Mouse (Mus musculus): ENCODE results near the gene Ivd. TPM values are rescaled to one million over a fixed set of nuclear protein-coding genes. Genes with fewer than 3 reads are reported as not detected.

The Ivd gene
- polyA plus RNA-seq, 2 experiments: 23.3 to 26.3 TPM

DNA sequence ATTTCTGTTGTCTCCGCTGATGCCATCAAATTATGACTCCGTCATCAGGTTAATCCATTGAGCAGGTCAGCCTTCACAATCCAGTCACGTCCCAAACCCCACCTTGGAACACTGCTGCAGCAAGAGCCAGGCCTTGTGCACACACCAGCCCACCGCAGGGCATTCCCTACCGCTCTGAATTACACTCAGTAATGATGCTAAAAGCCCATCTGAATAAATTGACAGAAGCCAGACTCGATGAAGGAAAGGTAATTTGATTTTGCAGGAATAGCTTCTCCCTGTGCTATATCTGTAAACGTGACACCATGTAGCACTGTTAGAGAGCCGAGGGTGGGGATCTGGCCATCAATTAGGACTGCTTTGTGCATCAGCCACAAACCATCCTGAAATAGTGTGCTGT is 13.6 kb downstream of the Ivd start:
- no peak for ATAC-seq (ENCODE audit: insufficient read depth)
- no peak for DNase-seq (ENCODE audit: low read depth in 3 of 3, low spot score in 3 of 3)
- H3K36me3 ChIP-seq (replicated peaks; ENCODE audit: control insufficient read depth, insufficient read depth, low read depth): no peaks in the 10 kb centered on the region; the same call in 1 of the 2 replicates
- TF ChIP-seq CTCF (IDR thresholded peaks at IDR 0.05; ENCODE audit: low read depth) (no peak), EP300 (IDR thresholded peaks at IDR 0.05; ENCODE audit: low read depth) (no peak)
- H3K9ac ChIP-seq (replicated peaks): no peak overlapping the region
- H3K4me1 ChIP-seq (replicated peaks; ENCODE audit: control insufficient read depth in 2 of 2, insufficient read depth in 2 of 2, low read length in 1 of 2): no peaks in the 10 kb centered on the region
- H3K27me3 ChIP-seq (ENCODE audit: control insufficient read depth, insufficient read depth, low read length): no peaks in the 10 kb centered on the region
- 71% methylated on average over 8 of the region's 8 CpGs for WGBS (ENCODE audit: insufficient replicate concordance)
- H3K4me2 ChIP-seq (ENCODE audit: low read depth): no peak overlapping the region
- H3K4me3 ChIP-seq (ENCODE audit: insufficient read depth in 1 of 2, low read depth in 2 of 2, low read length in 2 of 2): no peak overlapping the region
- no peaks in the 10 kb centered on the region for H3K9me3 ChIP-seq (ENCODE audit: control insufficient read depth, low read length)
- H3K27ac ChIP-seq: no peak overlapping the region

- Histone ChIP-seq H3K4me1 (replicated peaks; ENCODE audit: control insufficient read depth in 2 of 2, insufficient read depth in 2 of 2, low read length in 1 of 2) (no peaks in the 10 kb centered on the region), H3K36me3 (replicated peaks; ENCODE audit: control insufficient read depth, insufficient read depth, low read depth) (no peaks in the 10 kb centered on the region; the same call in 1 of the 2 replicates), H3K9ac (replicated peaks) (no peak overlapping the region), H3K9me3 (ENCODE audit: control insufficient read depth, low read length) (no peaks in the 10 kb centered on the region), H3K27me3 (ENCODE audit: control insufficient read depth, insufficient read depth, low read length) (no peaks in the 10 kb centered on the region), H3K4me2 (ENCODE audit: low read depth) (no peak overlapping the region), H3K4me3 (ENCODE audit: insufficient read depth in 1 of 2, low read depth in 2 of 2, low read length in 2 of 2) (no peak overlapping the region), H3K27ac (no peak overlapping the region)
- no peak for TF ChIP-seq EP300 (IDR thresholded peaks at IDR 0.05; ENCODE audit: low read depth)
- no peak for TF ChIP-seq CTCF (IDR thresholded peaks at IDR 0.05; ENCODE audit: low read depth)
- ATAC-seq (ENCODE audit: insufficient read depth) (no peak), DNase-seq (ENCODE audit: low read depth in 3 of 3, low spot score in 3 of 3) (no peak)
- WGBS (ENCODE audit: insufficient replicate concordance): 80% methylated on average over 9 of the region's 9 CpGs
Observed at GRCm38 (mm10) chr2:118876453-118876852, 14.7 kb downstream of the Ivd start.

DNA sequence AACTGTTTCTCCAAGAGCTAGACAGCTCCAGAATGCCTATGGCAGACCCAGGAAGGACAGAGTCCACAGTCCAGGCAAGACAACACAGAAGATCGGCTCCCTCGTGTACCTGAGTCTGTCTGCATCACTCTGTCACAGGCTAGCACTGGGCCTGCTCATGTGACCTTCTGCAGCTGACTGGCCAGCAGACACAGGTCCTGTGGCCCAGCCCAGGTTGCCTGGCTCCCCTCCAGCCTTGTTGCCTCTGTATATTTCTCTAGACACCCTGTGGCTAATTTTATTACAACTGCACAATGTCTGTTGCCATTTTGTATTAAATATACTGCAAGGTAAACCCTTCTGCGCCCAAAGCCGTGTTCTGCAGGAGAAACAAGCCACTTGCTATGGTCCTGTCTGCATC is 19.3 kb downstream of the Ivd start:
- ATAC-seq (ENCODE audit: insufficient read depth) (no peak), DNase-seq (ENCODE audit: low read depth in 3 of 3, low spot score in 3 of 3) (no peak)
- H3K36me3 ChIP-seq (replicated peaks; ENCODE audit: control insufficient read depth, insufficient read depth, low read depth): no peaks in the 10 kb centered on the region; the same call in 1 of the 2 replicates
- no peak overlapping the region for H3K27ac ChIP-seq
- no peak overlapping the region for H3K9ac ChIP-seq (replicated peaks)
- TF ChIP-seq EP300 (IDR thresholded peaks at IDR 0.05; ENCODE audit: low read depth) (no peak), CTCF (IDR thresholded peaks at IDR 0.05; ENCODE audit: low read depth) (no peak)
- peaks cover 4% of the 10 kb centered on the region in 2 experiments for H3K4me1 ChIP-seq (replicated peaks; ENCODE audit: control insufficient read depth in 2 of 2, insufficient read depth in 2 of 2, low read length in 1 of 2)
- H3K4me3 ChIP-seq (ENCODE audit: insufficient read depth in 1 of 2, low read depth in 2 of 2, low read length in 2 of 2): no peak overlapping the region
- 77% methylated on average over 4 of the region's 4 CpGs for WGBS (ENCODE audit: insufficient replicate concordance)
- H3K9me3 ChIP-seq (ENCODE audit: control insufficient read depth, low read length): no peaks in the 10 kb centered on the region
- H3K4me2 ChIP-seq (ENCODE audit: low read depth): no peak overlapping the region
- H3K27me3 ChIP-seq (ENCODE audit: control insufficient read depth, insufficient read depth, low read length): no peaks in the 10 kb centered on the region

DNA sequence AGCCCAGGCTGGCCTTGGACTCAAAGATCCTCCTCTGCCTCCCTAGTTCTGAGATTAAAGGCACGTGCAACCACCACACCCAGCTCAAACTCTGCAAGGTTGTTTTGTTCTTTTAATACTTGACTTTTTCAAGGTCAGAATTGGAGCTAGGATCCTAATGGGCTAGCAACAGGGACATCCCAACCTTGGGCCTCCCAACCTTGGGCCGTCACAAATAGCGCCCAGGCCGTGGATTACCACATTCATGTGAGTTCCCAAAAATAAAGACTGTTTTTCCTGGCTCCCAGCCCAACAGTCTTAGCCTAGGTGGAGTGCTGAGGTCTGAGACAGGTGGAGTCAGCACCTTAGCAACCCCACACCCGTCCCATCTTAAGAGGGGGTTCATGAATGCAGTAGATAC is 20.2 kb downstream of the Ivd start:
- Histone ChIP-seq H3K36me3 (replicated peaks; ENCODE audit: control insufficient read depth, insufficient read depth, low read depth) (no peaks in the 10 kb centered on the region; the same call in 1 of the 2 replicates), H3K27me3 (ENCODE audit: control insufficient read depth, insufficient read depth, low read length) (no peaks in the 10 kb centered on the region), H3K9me3 (ENCODE audit: control insufficient read depth, low read length) (no peaks in the 10 kb centered on the region), H3K4me2 (ENCODE audit: low read depth) (no peak overlapping the region), H3K27ac (no peak overlapping the region), H3K4me1 (replicated peaks; ENCODE audit: control insufficient read depth in 2 of 2, insufficient read depth in 2 of 2, low read length in 1 of 2) (peaks cover 6 to 8% of the 10 kb centered on the region in 2 experiments), H3K4me3 (ENCODE audit: insufficient read depth in 1 of 2, low read depth in 2 of 2, low read length in 2 of 2) (no peak overlapping the region), H3K9ac (replicated peaks) (no peak overlapping the region)
- TF ChIP-seq EP300 (IDR thresholded peaks at IDR 0.05; ENCODE audit: low read depth) (no peak), CTCF (IDR thresholded peaks at IDR 0.05; ENCODE audit: low read depth) (no peak)
- DNase-seq (ENCODE audit: low read depth in 3 of 3, low spot score in 3 of 3): no peak
- 79% methylated on average over 5 of the region's 5 CpGs for WGBS (ENCODE audit: insufficient replicate concordance)
- ATAC-seq (ENCODE audit: insufficient read depth): no peak

GRCm38 (mm10) chr2:118882840-118883679 is 21.3 kb downstream of the Ivd start:
- Histone ChIP-seq H3K4me3 (ENCODE audit: insufficient read depth in 1 of 2, low read depth in 2 of 2, low read length in 2 of 2) (peak overlapping the region; percentile 53 to 59), H3K9ac (replicated peaks) (peak overlapping the region; percentile 53), H3K9me3 (ENCODE audit: control insufficient read depth, low read length) (no peaks in the 10 kb centered on the region), H3K27me3 (ENCODE audit: control insufficient read depth, insufficient read depth, low read length) (no peaks in the 10 kb centered on the region), H3K27ac (peak overlapping the region; percentile 29; the same call in 1 of the 2 replicates), H3K36me3 (replicated peaks; ENCODE audit: control insufficient read depth, insufficient read depth, low read depth) (no peaks in the 10 kb centered on the region), H3K4me1 (replicated peaks; ENCODE audit: control insufficient read depth in 2 of 2, insufficient read depth in 2 of 2, low read length in 1 of 2) (peaks cover 13 to 17% of the 10 kb centered on the region in 2 experiments), H3K4me2 (ENCODE audit: low read depth) (peak overlapping the region; percentile 90)
- DNase-seq (ENCODE audit: low read depth in 3 of 3, low spot score in 3 of 3) (peak in 1 of 3 experiments; percentile 62), ATAC-seq (ENCODE audit: insufficient read depth) (peak; percentile 43)
- TF ChIP-seq CTCF (IDR thresholded peaks at IDR 0.05; ENCODE audit: low read depth) (peak; percentile 100), EP300 (IDR thresholded peaks at IDR 0.05; ENCODE audit: low read depth) (no peak)
- 4% methylated on average over 32 of the region's 32 CpGs for WGBS (ENCODE audit: insufficient replicate concordance)

Data from liver, embryonic 14.5 days (tissue).